Mouse (Mus musculus): ENCODE measurements around the gene Coro1c. TPM values are rescaled to one million over a fixed set of nuclear protein-coding genes. Genes with fewer than 3 reads are reported as not detected.

Coro1c gene
- polyA plus RNA-seq, 1 experiment from 2014 or later, result 329 TPM

DNA sequence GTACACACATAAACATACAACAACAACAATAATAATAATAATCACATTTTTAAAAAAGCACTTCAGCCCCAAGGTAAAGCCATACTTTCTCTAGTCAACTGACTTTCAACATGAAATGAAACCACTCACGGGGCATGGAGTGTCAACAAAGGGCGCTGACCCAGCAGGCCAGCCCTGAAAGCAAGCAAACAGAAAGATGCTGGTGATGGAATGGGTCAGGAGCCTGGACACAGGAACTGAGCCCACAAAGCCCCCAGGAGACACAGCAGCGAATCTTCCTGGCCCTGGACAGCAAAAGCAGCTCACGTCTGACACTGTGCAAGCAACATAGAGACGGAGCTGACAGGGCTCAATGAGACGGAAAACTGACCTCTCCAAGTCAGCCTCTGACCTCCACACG, 23.8 kb downstream of the Coro1c start:
- no peak overlapping the region for H3K4me3 ChIP-seq (ENCODE audit: inconsistent target)
- WGBS (ENCODE audit: missing documents), result 86% methylated on average over 4 of the region's 7 CpGs
- peaks cover 25% of the 10 kb centered on the region for H3K36me3 ChIP-seq (ENCODE audit: inconsistent target)
- no peak overlapping the region for H3K27ac ChIP-seq
- H3K79me2 ChIP-seq (ENCODE audit: inconsistent target), result peaks cover 100% of the 10 kb centered on the region

DNA sequence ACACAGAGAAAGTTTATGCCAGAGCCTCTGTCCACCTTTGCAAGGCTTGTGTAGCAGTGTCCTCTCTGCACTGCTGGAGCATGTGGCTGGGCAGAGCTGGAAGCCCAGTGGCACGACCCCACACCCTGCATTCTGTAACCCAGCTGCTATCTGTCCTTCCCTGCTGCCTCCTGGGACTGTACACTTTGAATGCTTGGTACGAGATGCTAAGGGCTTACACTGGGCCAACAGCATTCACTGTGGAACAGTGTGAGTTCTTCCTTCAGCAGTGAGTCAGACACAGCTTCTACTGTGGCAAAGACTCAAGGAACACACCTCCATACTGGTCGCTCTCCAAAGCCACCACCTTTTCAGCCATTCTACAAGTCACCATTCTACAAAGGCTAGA, 25.2 kb downstream of the Coro1c start:
- Histone ChIP-seq H3K36me3 (ENCODE audit: inconsistent target) (peaks cover 36% of the 10 kb centered on the region), H3K4me3 (ENCODE audit: inconsistent target) (no peak overlapping the region), H3K79me2 (ENCODE audit: inconsistent target) (peaks cover 100% of the 10 kb centered on the region), H3K27ac (no peak overlapping the region)
- WGBS (ENCODE audit: missing documents), result 79% methylated on average over 3 of the region's 3 CpGs

DNA sequence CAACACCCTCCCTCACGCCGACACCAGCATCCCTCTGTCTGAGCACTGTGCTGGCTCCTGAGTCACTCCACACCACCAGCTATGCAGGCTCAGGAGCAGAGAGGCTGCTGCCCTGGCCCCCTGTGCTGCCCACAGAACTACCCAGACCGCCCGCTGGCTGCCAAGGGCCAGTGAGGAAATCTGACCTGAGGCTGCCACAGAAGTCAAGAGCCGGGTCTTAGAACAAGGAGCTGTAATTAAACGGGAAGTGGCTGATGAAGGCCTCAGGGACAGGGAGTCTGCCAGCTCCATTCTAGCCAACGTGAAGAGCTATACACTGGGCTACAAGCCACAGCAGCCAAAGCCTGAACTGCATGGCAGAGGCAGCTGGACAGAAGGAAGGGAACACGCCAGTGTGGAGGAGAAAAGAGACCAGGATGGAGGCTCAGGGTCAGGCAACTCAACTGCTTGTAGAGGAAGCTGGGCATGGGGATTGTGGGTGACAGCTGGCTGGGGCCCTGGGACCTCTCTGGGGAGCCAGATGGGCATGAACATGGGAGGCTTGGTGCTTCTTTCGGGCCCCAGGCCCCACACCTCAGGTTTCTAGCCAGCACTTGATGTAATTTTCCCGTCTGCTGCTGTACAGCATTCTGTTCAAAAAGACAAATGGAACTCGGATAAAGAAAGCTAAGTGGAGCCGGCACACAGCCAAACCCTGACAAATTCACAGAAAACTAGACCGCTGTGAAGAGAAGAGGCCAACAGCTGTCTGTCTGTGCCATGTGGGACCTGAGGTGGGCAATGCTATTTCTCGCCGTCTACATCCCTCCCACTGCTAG, 25.8 kb downstream of the Coro1c start:
- Histone ChIP-seq H3K27ac (no peak overlapping the region), H3K4me3 (ENCODE audit: inconsistent target) (no peak overlapping the region), H3K36me3 (ENCODE audit: inconsistent target) (peaks cover 36% of the 10 kb centered on the region), H3K79me2 (ENCODE audit: inconsistent target) (peaks cover 100% of the 10 kb centered on the region)
- WGBS (ENCODE audit: missing documents), result 73% methylated on average over 15 of the region's 15 CpGs

DNA sequence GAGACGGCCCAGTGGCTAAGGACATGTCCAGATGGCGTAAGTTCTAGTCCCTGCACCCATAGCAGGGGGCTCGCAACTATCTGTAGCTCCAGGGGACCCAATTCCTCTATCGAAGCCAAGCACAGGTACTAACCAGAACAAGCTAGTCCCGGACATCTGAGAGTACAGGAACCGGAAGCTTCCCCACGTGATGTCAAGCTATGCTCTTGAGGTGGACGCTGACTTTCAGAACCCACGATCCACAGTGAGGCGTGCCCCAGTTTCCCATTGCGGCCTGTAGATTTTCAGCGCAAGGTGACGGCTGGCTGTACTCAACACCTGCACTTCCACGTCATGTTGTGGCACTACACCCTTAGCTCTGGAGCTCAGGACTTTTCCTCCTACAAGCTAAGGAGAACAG, 27.4 kb downstream of the Coro1c start:
- Histone ChIP-seq H3K27ac (no peak overlapping the region), H3K79me2 (ENCODE audit: inconsistent target) (peaks cover 100% of the 10 kb centered on the region), H3K4me3 (ENCODE audit: inconsistent target) (no peak overlapping the region), H3K36me3 (ENCODE audit: inconsistent target) (peaks cover 49% of the 10 kb centered on the region)
- 95% methylated on average over 14 of the region's 14 CpGs for WGBS (ENCODE audit: missing documents)

DNA sequence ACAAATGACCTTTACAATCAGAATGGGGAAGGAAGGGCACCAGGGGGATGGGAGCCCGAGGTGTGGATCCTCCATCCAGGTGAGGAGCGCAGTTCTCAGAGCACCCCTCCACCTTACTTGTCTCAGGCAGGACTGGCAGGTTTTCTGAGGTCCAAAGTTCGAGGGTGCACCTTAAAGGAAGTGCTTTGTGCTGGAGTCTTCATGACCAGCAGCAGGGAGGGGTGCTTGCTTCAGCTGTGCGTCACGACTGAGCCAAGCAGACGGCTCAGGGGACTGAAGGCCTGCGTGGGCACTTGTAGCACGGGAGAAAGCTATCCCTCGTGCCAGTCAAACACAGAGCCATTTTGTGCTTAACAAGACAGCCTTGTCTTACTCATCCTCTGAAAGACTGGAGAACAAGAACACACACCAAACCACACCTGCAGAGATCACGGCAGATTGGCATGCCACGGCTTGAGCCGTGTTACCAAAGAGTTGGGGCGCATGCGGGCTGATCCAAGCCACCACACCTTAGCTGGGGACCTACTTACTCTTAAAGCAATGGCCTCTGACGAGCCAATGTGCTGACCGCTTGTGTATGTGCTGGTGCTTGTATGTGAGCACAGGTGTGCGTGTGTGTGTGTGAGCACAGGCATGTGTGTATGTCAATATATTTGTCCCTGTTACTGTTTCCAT, 29.5 kb downstream of the Coro1c start:
- peaks cover 61% of the 10 kb centered on the region for H3K36me3 ChIP-seq (ENCODE audit: inconsistent target)
- peaks cover 100% of the 10 kb centered on the region for H3K79me2 ChIP-seq (ENCODE audit: inconsistent target)
- 88% methylated on average over 15 of the region's 17 CpGs for WGBS (ENCODE audit: missing documents)
- no peak overlapping the region for H3K27ac ChIP-seq
- H3K4me3 ChIP-seq (ENCODE audit: inconsistent target), result no peak overlapping the region

DNA sequence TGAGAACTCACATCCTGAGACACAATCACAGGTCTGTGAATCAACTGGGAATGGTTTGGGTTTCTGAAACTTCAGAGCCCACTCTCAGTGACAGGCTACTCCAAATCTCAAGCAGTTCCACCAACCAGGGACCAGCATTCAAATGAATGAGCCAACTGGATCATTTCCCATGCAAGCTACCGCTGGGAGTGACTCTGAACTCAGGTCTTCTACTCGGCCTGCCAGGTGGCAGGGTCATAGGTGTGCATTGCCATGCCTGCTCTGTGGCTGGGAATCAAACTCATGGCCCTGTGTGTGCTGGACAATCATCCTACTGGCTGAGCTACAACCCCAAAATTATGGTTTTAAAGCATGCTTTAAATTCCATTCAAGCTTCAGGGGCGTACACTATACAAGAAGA, 31.0 kb downstream of the Coro1c start:
- Histone ChIP-seq H3K79me2 (ENCODE audit: inconsistent target) (peaks cover 98% of the 10 kb centered on the region), H3K27ac (no peak overlapping the region), H3K36me3 (ENCODE audit: inconsistent target) (peaks cover 61% of the 10 kb centered on the region), H3K4me3 (ENCODE audit: inconsistent target) (no peak overlapping the region)
- 98% methylated on average over 3 of the region's 3 CpGs for WGBS (ENCODE audit: missing documents)

DNA sequence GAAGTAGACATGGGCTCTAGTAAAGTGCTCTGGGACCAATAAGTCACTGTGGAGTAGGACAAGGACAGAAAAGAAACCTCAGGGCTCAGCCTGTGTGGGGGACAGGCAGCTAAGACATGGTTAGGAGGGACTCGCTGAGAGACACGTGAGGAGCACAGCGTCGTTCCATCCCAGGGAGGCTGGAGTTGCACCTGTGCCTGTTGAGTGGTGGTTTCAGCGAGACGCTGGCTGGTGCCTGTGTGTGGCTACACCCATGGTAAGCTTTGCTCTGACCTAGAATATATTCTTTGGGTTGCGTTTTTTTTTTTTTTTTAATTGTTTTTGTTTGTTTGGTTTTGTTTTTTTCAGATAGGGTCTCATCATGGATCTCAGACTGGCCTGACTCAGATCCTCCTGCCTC, 32.4 kb downstream of the Coro1c start:
- H3K4me3 ChIP-seq (ENCODE audit: inconsistent target), result no peak overlapping the region
- H3K27ac ChIP-seq, result no peak overlapping the region
- 94% methylated on average over 7 of the region's 7 CpGs for WGBS (ENCODE audit: missing documents)
- peaks cover 98% of the 10 kb centered on the region for H3K79me2 ChIP-seq (ENCODE audit: inconsistent target)
- H3K36me3 ChIP-seq (ENCODE audit: inconsistent target), result peaks cover 50% of the 10 kb centered on the region

DNA sequence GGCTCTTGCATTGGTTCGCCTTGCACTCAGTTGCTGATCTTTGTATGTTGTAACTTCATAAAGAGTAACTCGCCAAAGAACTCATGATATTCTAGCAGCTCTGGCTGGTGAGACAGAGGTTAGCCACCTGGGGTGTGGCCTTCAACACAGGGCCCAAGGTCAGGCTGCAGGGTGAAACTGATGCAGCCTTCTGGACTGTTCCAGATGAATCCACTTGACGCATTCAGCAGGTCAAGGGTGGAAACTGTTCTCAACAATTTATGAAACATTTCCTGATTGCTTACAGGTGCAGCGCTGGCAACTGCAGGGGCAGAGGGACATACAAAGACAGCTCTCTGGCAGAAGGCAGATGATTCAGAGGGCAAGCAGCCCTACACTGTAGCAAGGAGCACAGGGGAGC, 32.9 kb downstream of the Coro1c start:
- Histone ChIP-seq H3K36me3 (ENCODE audit: inconsistent target) (peaks cover 45% of the 10 kb centered on the region), H3K4me3 (ENCODE audit: inconsistent target) (no peak overlapping the region), H3K79me2 (ENCODE audit: inconsistent target) (peaks cover 98% of the 10 kb centered on the region), H3K27ac (no peak overlapping the region)
- WGBS (ENCODE audit: missing documents), result 100% methylated on average over 3 of the region's 4 CpGs

DNA sequence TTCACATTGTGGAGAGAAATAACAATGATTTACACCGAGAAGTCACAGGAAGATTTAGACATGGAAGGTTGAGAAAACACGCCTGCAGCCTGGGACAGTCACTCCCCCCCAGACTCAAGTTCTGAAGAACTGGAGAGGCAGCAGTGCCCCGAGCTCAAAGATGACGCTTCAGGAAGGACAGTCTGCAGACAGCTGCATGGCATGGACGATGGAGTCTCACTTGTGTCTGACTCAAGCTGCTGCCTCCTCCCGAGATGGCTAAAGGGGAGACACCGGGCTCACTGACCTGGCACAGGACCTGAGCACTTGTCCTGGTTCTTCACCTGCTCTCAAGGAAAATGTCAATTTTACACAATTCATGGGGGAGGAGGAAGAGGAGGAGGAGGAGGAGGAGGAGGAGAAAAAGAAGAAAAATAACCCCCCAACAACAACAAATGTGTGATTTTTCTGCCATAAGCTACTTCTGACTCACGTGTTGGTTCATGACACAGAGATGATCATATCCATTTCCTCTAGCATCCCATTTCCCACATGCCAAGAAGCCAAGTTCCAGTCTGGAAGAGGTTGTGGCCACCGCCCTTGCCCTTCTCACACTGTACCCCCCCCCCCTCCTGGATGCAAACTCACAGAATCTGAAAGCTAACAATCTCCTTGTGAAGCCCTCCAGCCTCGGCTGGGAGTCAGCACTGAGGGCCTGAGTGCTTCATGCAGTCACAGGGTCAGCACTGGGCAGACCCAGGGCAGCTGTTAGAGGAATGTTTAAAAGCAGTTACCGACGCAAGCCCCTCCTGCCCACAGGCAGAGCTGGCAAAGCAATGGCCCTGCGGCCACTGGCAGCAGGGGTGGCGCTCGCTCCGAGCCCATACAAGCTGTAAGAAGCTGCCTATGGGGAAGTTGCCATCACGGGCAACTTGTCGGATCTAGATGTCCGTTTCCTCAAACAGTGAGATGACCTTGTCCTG, 34.2 kb downstream of the Coro1c start:
- Histone ChIP-seq H3K79me2 (ENCODE audit: inconsistent target) (peaks cover 98% of the 10 kb centered on the region), H3K27ac (peak overlapping the region; percentile 94), H3K36me3 (ENCODE audit: inconsistent target) (peaks cover 32% of the 10 kb centered on the region), H3K4me3 (ENCODE audit: inconsistent target) (no peak overlapping the region)
- 91% methylated on average over 19 of the region's 19 CpGs for WGBS (ENCODE audit: missing documents)

DNA sequence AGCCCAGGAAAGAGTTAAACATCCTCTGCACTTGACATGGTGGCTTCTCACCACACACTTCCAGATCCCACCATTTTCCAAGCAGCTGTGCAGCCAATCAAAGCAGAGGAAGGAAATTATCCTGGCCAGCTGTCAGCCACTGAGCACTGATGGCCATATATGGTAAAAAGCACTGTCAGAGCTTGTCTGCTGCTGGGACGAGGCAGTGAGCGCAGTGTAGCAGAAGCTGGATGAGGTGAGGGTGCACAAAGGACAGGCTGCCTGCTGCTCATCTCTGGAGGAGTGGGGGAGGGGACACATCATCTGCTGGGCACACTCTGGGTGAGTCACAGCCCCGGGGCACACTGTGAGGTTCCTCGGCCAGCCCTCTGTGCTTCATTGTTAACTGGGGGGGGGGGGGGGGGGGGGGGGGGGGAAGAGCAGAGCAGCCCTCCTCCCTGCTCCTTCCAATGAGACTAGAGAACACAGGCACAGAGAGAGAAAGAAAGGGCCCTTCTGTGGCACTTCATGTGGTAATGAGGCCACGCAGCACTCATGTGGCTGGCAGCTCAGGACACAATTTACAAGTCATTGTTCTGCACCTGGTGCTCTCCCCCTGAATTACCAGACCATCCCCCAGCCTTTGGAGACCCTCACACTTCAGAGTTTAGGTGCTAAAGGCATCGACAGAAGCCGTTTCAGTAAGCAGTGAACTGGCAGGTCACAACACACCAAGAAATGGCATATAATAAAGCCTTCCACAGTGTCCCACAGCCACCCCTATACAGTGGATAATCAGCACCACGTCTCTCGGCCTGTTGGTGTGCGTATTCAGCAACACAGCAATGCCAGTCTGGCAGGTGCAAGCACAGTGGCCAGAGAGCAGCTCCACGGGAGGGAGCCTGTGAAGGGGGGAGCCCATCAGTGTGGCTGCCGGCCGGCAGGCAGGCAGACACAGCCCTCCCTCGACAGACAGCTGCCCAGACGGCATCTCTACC, 35.3 kb downstream of the Coro1c start:
- H3K79me2 ChIP-seq (ENCODE audit: inconsistent target), result peaks cover 98% of the 10 kb centered on the region
- WGBS (ENCODE audit: missing documents), result 76% methylated on average over 10 of the region's 15 CpGs
- peak overlapping the region; percentile 94 for H3K27ac ChIP-seq
- H3K4me3 ChIP-seq (ENCODE audit: inconsistent target), result no peak overlapping the region
- peaks cover 25% of the 10 kb centered on the region for H3K36me3 ChIP-seq (ENCODE audit: inconsistent target)

DNA sequence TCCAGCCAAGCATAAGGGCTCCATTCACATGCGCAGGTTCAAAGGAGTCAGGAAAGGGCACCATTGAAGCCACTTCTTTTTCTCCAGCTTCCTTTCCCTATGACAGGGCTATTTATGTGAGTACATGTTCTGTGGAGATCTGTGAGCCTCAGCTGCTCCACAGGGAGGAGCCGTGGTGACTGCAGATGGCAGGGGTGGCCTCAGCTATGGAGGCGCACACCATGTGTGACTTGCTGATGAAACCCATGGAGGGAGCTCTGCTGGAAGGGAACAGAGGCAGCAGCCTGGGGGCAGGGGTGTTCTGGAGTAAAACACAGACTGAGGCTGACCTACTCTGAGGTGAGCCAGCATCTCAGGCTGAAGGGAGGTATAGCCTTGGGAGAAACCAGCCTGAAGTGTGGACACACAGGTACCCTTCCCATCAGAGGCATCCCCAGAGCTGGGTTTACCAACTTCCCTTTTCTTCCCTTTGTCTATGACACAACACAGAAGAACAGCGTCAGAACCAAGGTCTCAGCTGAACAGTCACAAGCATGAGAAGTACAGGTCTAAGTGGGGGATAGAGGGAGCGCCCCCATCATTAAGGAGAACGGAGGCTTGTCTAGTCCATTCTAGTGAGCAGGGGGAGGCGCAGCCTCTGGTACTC, 36.5 kb downstream of the Coro1c start:
- no peak overlapping the region for H3K4me3 ChIP-seq (ENCODE audit: inconsistent target)
- peaks cover 21% of the 10 kb centered on the region for H3K36me3 ChIP-seq (ENCODE audit: inconsistent target)
- 54% methylated on average over 6 of the region's 7 CpGs for WGBS (ENCODE audit: missing documents)
- peaks cover 98% of the 10 kb centered on the region for H3K79me2 ChIP-seq (ENCODE audit: inconsistent target)
- H3K27ac ChIP-seq, result peak overlapping the region; percentile 94

DNA sequence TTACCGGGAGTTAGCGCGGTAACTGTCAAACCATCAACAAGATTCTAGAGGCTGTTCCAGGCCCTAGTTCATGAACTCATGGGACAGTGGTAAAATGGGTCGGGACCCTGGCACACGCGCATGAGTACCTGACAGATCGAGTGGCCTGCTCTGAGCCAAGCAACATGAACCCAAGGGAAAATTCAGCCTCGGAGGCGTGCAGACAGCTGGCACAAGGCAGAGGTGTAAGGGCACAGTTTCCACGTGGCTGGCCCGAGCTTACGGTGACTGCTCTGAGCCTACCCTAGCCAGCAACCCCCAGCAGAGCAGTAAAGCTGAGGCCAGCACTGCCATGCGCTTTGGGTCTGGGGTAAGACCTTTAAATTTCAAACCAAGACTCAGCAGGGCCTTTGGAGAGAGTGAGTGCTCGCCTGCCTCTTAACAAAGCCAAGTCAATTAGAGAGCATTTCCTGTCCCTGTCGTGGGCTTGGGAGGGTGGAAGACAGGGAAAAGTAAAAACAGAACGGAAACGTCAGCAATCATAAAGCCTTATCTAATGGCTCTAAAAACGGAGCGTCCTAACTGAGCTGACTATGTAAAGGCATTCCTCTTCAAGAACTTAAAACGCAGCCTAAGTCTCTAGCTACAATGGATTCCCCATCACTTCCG, 38.0 kb downstream of the Coro1c start:
- H3K27ac ChIP-seq, result peak overlapping the region; percentile 94
- no peak overlapping the region for H3K4me3 ChIP-seq (ENCODE audit: inconsistent target)
- H3K79me2 ChIP-seq (ENCODE audit: inconsistent target), result peaks cover 98% of the 10 kb centered on the region
- 47% methylated on average over 21 of the region's 21 CpGs for WGBS (ENCODE audit: missing documents)
- H3K36me3 ChIP-seq (ENCODE audit: inconsistent target), result peaks cover 16% of the 10 kb centered on the region; the same call in 1 of the 2 replicates

DNA sequence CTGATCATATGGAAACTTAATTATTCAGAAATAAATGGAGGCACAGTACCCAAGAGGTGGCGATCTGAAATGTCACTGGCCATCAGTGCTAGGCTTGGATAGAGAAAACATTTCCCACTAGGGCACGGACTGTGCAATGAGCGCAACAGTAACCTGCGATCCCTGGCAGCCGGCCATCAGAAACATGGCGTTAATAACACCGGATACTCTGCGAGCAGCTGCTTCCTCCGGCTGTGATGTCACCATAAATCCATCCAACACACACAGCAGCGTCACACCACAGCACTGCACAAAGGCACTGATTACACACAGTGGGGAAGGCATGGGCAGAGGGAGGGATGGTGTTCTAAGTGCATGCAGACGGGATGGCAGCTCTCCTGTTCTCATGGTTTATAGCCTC, 39.4 kb downstream of the Coro1c start:
- peaks cover 25% of the 10 kb centered on the region for H3K36me3 ChIP-seq (ENCODE audit: inconsistent target)
- WGBS (ENCODE audit: missing documents), result 20% methylated on average over 10 of the region's 11 CpGs
- peaks cover 98% of the 10 kb centered on the region for H3K79me2 ChIP-seq (ENCODE audit: inconsistent target)
- no peak overlapping the region for H3K27ac ChIP-seq
- no peak overlapping the region for H3K4me3 ChIP-seq (ENCODE audit: inconsistent target)
